Mouse (Mus musculus): ENCODE results near the gene P2rx5. TPM values are rescaled to one million over a fixed set of nuclear protein-coding genes. Genes with fewer than 3 reads are reported as not detected.

Gene P2rx5
- polyA plus RNA-seq, 1 experiment from 2014 or later = not detected

DNA sequence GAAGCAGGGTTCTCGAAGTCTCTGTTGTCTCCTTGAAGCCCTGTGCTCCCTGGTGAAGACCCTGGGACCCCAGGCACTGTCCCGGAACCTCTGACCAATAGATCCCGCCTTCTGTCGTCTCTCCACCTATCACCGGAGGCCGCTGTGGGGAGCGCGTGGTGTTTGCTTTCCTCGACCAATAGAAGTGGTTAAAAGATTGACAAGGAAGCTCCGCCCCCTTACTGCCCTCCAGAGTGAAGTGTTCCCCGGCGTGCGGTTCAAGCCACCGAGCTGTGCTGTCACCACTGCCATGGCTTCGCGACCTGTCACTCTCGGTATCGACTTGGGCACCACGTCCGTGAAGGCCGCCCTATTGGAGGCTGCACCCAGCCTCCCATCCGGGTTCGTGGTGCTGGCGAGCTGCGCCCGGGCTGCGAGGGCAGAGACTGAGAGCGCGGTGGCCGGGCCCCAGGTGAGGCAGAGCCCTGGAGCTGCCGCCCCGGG is 39.0 kb downstream of the P2rx5 start, which contains the start of gene Shpk:
TSS of gene Shpk (plus strand) at position 231 of the 483 bp plus-strand sequence.
- ATAC-seq (replicated peaks; ENCODE audit: low FRiP score, low TSS enrichment, low read depth) = peak; percentile 98
- DNase-seq (ENCODE audit: low spot score) = peak; percentile 93
- H3K36me3 ChIP-seq (ENCODE audit: control insufficient read depth, insufficient read depth, low read length) = peaks cover 4% of the 10 kb centered on the region; the same call in 1 of the 2 replicates
- no peaks in the 10 kb centered on the region for H3K9me3 ChIP-seq (ENCODE audit: control insufficient read depth, low read length)
- peak within 1 kb of the TSS; percentile 53 for H3K9ac ChIP-seq (ENCODE audit: low read length)
- no peak within 1 kb of the TSS for H3K27ac ChIP-seq (ENCODE audit: low read depth)
- peaks cover 6% of the 10 kb centered on the region; the same call in 1 of the 2 replicates for H3K4me1 ChIP-seq (replicated peaks; ENCODE audit: control insufficient read depth, insufficient read depth, low read length)
- H3K4me3 ChIP-seq (ENCODE audit: low read depth, low read length) = peak within 1 kb of the TSS; percentile 72
- peak within 1 kb of the TSS; percentile 96 for H3K4me2 ChIP-seq (ENCODE audit: low read length)
- WGBS = under 1% methylated on average over 32 of the region's 32 CpGs
- no peaks in the 10 kb centered on the region for H3K27me3 ChIP-seq (replicated peaks; ENCODE audit: control insufficient read depth, insufficient read depth, low read length)

DNA sequence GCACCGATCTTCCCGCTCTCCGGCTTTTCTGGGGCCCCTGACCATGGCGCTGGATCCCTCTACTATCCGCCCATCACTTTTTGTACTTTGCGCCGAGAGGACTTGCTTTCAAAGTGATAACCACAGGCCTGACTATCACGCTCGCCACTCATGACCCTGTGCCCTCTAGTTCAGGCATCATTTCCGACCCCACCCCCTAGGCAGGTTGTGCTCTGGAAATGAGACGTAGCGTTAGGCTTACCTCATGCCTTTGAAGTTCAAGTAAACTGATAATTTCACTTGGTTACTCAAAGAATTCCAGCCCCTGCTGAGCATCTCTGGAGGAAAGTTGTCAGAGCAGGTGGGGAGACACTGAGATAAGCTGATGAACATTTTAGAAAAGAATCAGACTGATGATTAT is 39.7 kb downstream of the P2rx5 start:
- H3K4me1 ChIP-seq (replicated peaks; ENCODE audit: control insufficient read depth, insufficient read depth, low read length) = peaks cover 6% of the 10 kb centered on the region; the same call in 1 of the 2 replicates
- peak overlapping the region; percentile 96 for H3K4me2 ChIP-seq (ENCODE audit: low read length)
- H3K9me3 ChIP-seq (ENCODE audit: control insufficient read depth, low read length) = no peaks in the 10 kb centered on the region
- WGBS = 5% methylated on average over 12 of the region's 12 CpGs
- H3K27me3 ChIP-seq (replicated peaks; ENCODE audit: control insufficient read depth, insufficient read depth, low read length) = no peaks in the 10 kb centered on the region
- ATAC-seq (replicated peaks; ENCODE audit: low FRiP score, low TSS enrichment, low read depth) = no peak
- no peak for DNase-seq (ENCODE audit: low spot score)
- H3K9ac ChIP-seq (ENCODE audit: low read length) = peak overlapping the region; percentile 53
- peaks cover 4% of the 10 kb centered on the region; the same call in 1 of the 2 replicates for H3K36me3 ChIP-seq (ENCODE audit: control insufficient read depth, insufficient read depth, low read length)
- H3K4me3 ChIP-seq (ENCODE audit: low read depth, low read length) = peak overlapping the region; percentile 72
- H3K27ac ChIP-seq (ENCODE audit: low read depth) = no peak overlapping the region

DNA sequence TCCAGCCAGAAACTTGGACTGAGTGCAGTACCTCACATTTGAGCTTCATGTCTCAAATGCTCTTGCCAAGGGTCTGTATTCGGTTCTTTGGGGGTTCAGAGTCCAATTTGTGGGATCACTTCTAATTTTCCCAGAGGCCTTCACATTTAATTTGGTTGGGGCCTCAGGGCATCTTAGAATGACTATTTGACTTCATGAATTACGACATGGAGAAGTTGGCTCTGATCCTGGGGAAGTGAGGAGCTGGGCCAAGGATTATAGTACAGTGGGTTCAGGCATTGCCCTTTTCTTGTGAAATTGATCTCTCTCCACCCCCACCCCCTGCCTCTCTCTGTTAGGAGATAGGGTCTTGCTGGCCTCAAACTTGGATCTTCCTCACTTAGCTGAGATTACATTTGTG is 40.8 kb downstream of the P2rx5 start:
- H3K27me3 ChIP-seq (replicated peaks; ENCODE audit: control insufficient read depth, insufficient read depth, low read length) = no peaks in the 10 kb centered on the region
- H3K4me2 ChIP-seq (ENCODE audit: low read length) = no peak overlapping the region
- H3K27ac ChIP-seq (ENCODE audit: low read depth) = no peak overlapping the region
- ATAC-seq (replicated peaks; ENCODE audit: low FRiP score, low TSS enrichment, low read depth) (no peak), DNase-seq (ENCODE audit: low spot score) (no peak)
- WGBS = 66% methylated on average over 2 of the region's 2 CpGs
- H3K36me3 ChIP-seq (ENCODE audit: control insufficient read depth, insufficient read depth, low read length) = no peaks in the 10 kb centered on the region; the same call in 1 of the 2 replicates
- H3K9me3 ChIP-seq (ENCODE audit: control insufficient read depth, low read length) = no peaks in the 10 kb centered on the region
- H3K4me1 ChIP-seq (replicated peaks; ENCODE audit: control insufficient read depth, insufficient read depth, low read length) = peaks cover 6% of the 10 kb centered on the region; the same call in 1 of the 2 replicates
- H3K4me3 ChIP-seq (ENCODE audit: low read depth, low read length) = no peak overlapping the region
- H3K9ac ChIP-seq (ENCODE audit: low read length) = no peak overlapping the region

DNA sequence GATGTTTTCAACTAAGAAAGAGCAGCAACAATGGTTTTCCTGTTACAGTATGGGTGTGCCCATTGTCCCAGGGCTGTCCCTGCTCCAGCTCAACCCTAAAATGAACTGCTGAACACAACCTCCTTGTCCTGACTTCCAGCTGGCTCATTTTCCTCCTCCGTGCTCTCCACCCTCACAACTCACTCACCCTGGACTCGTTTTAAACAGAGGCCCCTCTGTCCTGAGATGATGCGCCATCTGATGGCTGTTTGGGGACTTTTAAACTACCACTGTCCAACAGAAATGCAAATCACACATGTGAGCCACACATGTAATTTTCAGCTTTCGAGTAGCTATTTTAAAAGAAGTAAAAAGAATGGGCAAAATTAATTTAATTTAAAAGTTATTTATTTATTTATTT is 41.4 kb downstream of the P2rx5 start:
- Histone ChIP-seq H3K27ac (ENCODE audit: low read depth) (no peak overlapping the region), H3K4me3 (ENCODE audit: low read depth, low read length) (no peak overlapping the region), H3K27me3 (replicated peaks; ENCODE audit: control insufficient read depth, insufficient read depth, low read length) (no peaks in the 10 kb centered on the region), H3K4me1 (replicated peaks; ENCODE audit: control insufficient read depth, insufficient read depth, low read length) (peaks cover 6% of the 10 kb centered on the region; the same call in 1 of the 2 replicates), H3K9ac (ENCODE audit: low read length) (no peak overlapping the region), H3K9me3 (ENCODE audit: control insufficient read depth, low read length) (no peaks in the 10 kb centered on the region), H3K4me2 (ENCODE audit: low read length) (no peak overlapping the region), H3K36me3 (ENCODE audit: control insufficient read depth, insufficient read depth, low read length) (no peaks in the 10 kb centered on the region)
- WGBS = 32% methylated on average over 4 of the region's 4 CpGs
- ATAC-seq (replicated peaks; ENCODE audit: low FRiP score, low TSS enrichment, low read depth) = no peak
- DNase-seq (ENCODE audit: low spot score) = no peak

DNA sequence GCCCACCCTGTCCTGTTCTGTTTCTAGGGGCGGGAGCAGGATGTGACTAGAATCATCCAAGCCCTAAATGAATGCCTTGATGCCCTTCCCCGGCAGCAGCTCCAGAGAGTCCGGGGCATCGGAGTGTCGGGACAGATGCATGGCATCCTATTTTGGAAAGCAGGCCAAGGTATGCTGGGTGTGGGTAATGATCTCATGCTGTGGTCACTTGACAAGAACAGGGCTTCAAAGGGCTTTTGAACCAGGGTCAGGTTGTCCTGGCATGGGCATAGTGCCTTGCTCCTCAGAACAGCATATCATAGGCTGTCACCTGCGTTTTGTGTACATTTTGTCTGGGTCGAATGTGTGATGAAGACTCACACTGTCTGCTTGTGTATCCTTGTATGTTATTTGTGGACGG is 43.7 kb downstream of the P2rx5 start:
- Histone ChIP-seq H3K4me2 (ENCODE audit: low read length) (no peak overlapping the region), H3K4me1 (replicated peaks; ENCODE audit: control insufficient read depth, insufficient read depth, low read length) (no peaks in the 10 kb centered on the region; the same call in 1 of the 2 replicates), H3K27ac (ENCODE audit: low read depth) (no peak overlapping the region), H3K4me3 (ENCODE audit: low read depth, low read length) (no peak overlapping the region), H3K9me3 (ENCODE audit: control insufficient read depth, low read length) (no peaks in the 10 kb centered on the region), H3K27me3 (replicated peaks; ENCODE audit: control insufficient read depth, insufficient read depth, low read length) (no peaks in the 10 kb centered on the region), H3K9ac (ENCODE audit: low read length) (no peak overlapping the region), H3K36me3 (ENCODE audit: control insufficient read depth, insufficient read depth, low read length) (no peaks in the 10 kb centered on the region)
- no peak for DNase-seq (ENCODE audit: low spot score)
- no peak for ATAC-seq (replicated peaks; ENCODE audit: low FRiP score, low TSS enrichment, low read depth)
- 88% methylated on average over 8 of the region's 8 CpGs for WGBS

DNA sequence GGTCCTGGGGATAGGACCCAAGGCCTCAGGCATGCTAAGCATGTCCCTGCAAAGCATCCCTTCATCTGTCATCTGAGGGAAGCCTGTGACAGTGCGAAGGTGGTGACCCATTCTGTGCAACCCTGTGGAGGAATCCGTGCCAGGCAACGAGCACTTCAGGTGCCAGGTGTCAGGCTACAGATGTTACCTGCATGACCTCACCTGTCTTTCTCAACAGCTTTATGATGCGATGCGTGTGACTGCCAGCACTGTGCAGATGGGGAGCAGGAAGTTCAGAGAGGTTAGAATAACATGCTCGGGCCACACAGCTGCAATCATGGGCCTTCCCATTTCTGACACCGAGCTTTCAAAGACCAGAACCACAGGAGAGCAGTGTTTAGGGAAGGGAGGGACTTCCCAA is 45.0 kb downstream of the P2rx5 start:
- no peak; the same call in 1 of the 2 replicates for ATAC-seq (replicated peaks; ENCODE audit: low FRiP score, low TSS enrichment, low read depth)
- 79% methylated on average over 7 of the region's 7 CpGs for WGBS
- no peaks in the 10 kb centered on the region for H3K27me3 ChIP-seq (replicated peaks; ENCODE audit: control insufficient read depth, insufficient read depth, low read length)
- H3K4me3 ChIP-seq (ENCODE audit: low read depth, low read length) = no peak overlapping the region
- no peaks in the 10 kb centered on the region for H3K9me3 ChIP-seq (ENCODE audit: control insufficient read depth, low read length)
- no peaks in the 10 kb centered on the region for H3K4me1 ChIP-seq (replicated peaks; ENCODE audit: control insufficient read depth, insufficient read depth, low read length)
- no peak for DNase-seq (ENCODE audit: low spot score)
- no peaks in the 10 kb centered on the region for H3K36me3 ChIP-seq (ENCODE audit: control insufficient read depth, insufficient read depth, low read length)
- no peak overlapping the region for H3K4me2 ChIP-seq (ENCODE audit: low read length)
- H3K9ac ChIP-seq (ENCODE audit: low read length) = no peak overlapping the region
- no peak overlapping the region for H3K27ac ChIP-seq (ENCODE audit: low read depth)

DNA sequence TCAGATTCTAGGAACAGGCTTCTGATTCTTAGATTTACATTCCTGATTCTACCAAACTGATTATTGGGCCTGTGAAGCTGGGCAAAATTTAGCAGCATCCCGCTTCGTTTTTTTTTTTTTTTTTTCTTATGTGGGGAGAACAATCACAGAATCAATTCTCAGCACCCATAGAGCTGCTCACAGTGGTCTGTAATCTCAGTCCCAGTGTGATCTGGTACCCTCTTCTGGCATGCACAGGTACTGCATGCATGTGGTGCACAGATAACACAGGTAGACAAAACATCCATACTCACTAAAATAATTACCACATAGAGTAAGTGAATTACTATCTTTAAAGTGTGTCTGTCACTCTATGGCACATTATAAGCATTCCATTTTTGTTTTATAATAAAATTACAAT is 47.4 kb downstream of the P2rx5 start:
- Histone ChIP-seq H3K4me1 (replicated peaks; ENCODE audit: control insufficient read depth, insufficient read depth, low read length) (no peaks in the 10 kb centered on the region), H3K9ac (ENCODE audit: low read length) (no peak overlapping the region), H3K4me2 (ENCODE audit: low read length) (no peak overlapping the region), H3K27me3 (replicated peaks; ENCODE audit: control insufficient read depth, insufficient read depth, low read length) (no peaks in the 10 kb centered on the region), H3K4me3 (ENCODE audit: low read depth, low read length) (no peak overlapping the region), H3K9me3 (ENCODE audit: control insufficient read depth, low read length) (no peaks in the 10 kb centered on the region), H3K27ac (ENCODE audit: low read depth) (no peak overlapping the region), H3K36me3 (ENCODE audit: control insufficient read depth, insufficient read depth, low read length) (no peaks in the 10 kb centered on the region)
- DNase-seq (ENCODE audit: low spot score) (no peak), ATAC-seq (replicated peaks; ENCODE audit: low FRiP score, low TSS enrichment, low read depth) (no peak)
- 85% methylated on average over 2 of the region's 2 CpGs for WGBS

DNA sequence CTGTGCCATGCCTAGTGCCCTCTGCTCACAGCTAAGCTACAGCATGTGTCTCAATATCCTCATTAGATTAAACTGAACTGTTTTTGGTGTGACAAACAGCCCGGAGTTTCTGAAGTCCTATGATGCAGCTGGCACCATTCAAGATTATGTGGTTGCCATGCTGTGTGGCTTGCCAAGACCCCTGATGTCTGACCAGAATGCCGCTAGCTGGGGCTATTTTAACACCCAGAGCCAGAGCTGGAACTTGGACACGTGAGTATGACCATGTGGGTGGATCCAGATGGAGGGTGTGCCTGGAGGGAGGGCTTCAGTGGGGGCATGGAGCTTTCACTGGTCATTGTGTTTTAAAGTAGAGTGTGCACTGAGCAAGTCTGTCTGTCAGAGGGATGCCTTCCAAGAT is 53.7 kb downstream of the P2rx5 start:
- H3K36me3 ChIP-seq (ENCODE audit: control insufficient read depth, insufficient read depth, low read length) = no peaks in the 10 kb centered on the region
- no peaks in the 10 kb centered on the region for H3K27me3 ChIP-seq (replicated peaks; ENCODE audit: control insufficient read depth, insufficient read depth, low read length)
- no peak overlapping the region for H3K4me3 ChIP-seq (ENCODE audit: low read depth, low read length)
- H3K4me1 ChIP-seq (replicated peaks; ENCODE audit: control insufficient read depth, insufficient read depth, low read length) = no peaks in the 10 kb centered on the region
- H3K4me2 ChIP-seq (ENCODE audit: low read length) = no peak overlapping the region
- WGBS = 73% methylated on average over 3 of the region's 3 CpGs
- no peak overlapping the region for H3K9ac ChIP-seq (ENCODE audit: low read length)
- DNase-seq (ENCODE audit: low spot score) = no peak
- ATAC-seq (replicated peaks; ENCODE audit: low FRiP score, low TSS enrichment, low read depth) = no peak
- no peak overlapping the region for H3K27ac ChIP-seq (ENCODE audit: low read depth)
- no peaks in the 10 kb centered on the region for H3K9me3 ChIP-seq (ENCODE audit: control insufficient read depth, low read length)

DNA sequence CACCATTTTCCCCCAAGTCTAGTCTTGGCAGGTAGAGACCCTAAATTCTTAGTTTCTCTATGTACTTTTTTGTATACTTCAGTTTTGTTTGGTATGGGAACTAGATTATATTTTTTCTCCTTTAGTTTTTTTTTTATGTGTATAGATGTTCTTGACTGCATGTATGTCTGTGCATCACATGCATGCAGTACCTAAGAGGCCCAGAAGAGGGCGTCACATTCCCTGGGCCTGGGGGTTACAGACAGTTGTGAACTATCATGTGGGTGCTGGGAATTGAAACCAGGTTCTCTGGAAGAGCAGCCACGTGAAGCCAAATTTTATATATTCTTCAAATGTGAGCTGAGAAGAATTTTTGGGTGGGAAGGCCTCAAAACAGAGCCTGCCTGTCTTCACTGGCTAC is 59.5 kb downstream of the P2rx5 start:
- ATAC-seq (replicated peaks; ENCODE audit: low FRiP score, low TSS enrichment, low read depth) = no peak
- Histone ChIP-seq H3K4me3 (ENCODE audit: low read depth, low read length) (no peak overlapping the region), H3K4me2 (ENCODE audit: low read length) (no peak overlapping the region), H3K4me1 (replicated peaks; ENCODE audit: control insufficient read depth, insufficient read depth, low read length) (no peaks in the 10 kb centered on the region), H3K9ac (ENCODE audit: low read length) (no peak overlapping the region), H3K27me3 (replicated peaks; ENCODE audit: control insufficient read depth, insufficient read depth, low read length) (no peaks in the 10 kb centered on the region), H3K9me3 (ENCODE audit: control insufficient read depth, low read length) (no peaks in the 10 kb centered on the region), H3K36me3 (ENCODE audit: control insufficient read depth, insufficient read depth, low read length) (no peaks in the 10 kb centered on the region), H3K27ac (ENCODE audit: low read depth) (no peak overlapping the region)
- no peak for DNase-seq (ENCODE audit: low spot score)
- WGBS = 66% methylated on average over 2 of the region's 2 CpGs
